Mouse (Mus musculus) liver, adult 2 months (tissue): ENCODE data around the gene 5730455P16Rik.

Source experiments
- CTCF ChIP-seq: fragments of 200-500 bp; IDR thresholded peaks from 2 replicates; pipeline ENCODE4 v1.5.1; 2011; ENCODE audit warnings: low read depth, low read length, control low read depth
- POLR2A ChIP-seq: fragments of 200-500 bp; IDR thresholded peaks from 2 replicates; pipeline ENCODE4 v1.6.1; 2011; ENCODE audit warnings: low read length, control low read depth; ENCODE audit not compliant: insufficient read depth; ENCODE audit errors: extremely low read depth

DNA sequence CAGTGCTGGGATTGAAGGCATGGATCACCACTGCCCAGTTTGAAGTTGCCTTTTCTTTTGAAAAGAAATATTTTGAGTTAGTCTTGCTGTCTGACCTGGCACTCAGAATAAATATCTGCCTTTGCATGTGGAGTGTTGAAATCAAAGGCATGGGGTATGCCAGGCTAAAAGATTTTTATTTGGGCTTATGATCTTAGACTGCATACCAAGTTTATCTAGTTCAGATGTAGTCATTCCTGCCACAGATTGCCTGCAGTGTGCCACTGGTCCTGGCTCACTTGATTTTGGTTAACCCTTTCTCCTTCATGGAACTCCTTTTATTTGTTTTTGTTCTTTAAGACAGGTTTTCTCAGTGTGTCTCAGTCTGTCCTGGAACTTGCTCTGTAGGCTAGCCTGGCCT lies 6.6 kb upstream of the 5730455P16Rik start:
- TF ChIP-seq POLR2A (no peak), CTCF (no peak)
